Mouse (Mus musculus) CH12.LX (cell line): ENCODE measurements around the gene Vps37c. TPM values are rescaled to one million over a fixed set of nuclear protein-coding genes. Genes with fewer than 3 reads are reported as not detected.

Experiments used
- DNase-seq: peaks from one replicate; pipeline ENCODE4 v3.0.0-alpha.2; 2013; ENCODE audit errors: extremely low read depth
- H3K27ac ChIP-seq: 2 replicates; pipeline ENCODE4 v1.5.1; 2012; ENCODE audit warnings: low read depth, mild to moderate bottlenecking, control low read depth, moderate library complexity; ENCODE audit not compliant: insufficient read depth
- H3K27me3 ChIP-seq: replicated peaks from 2 replicates; pipeline ENCODE3; 2012; ENCODE audit warnings: inconsistent platforms
- H3K36me3 ChIP-seq, 2 experiments: replicated peaks in 1 of 2; 2 replicates each; pipeline versions ENCODE3 to v1.6.1; 2012; ENCODE audit warnings: inconsistent platforms in 1 of 2, low read length in 1 of 2, mild to moderate bottlenecking in 1 of 2, mixed read lengths in 1 of 2, moderate library complexity in 1 of 2; ENCODE audit not compliant: control insufficient read depth in 1 of 2, insufficient read depth in 1 of 2
- H3K4me1 ChIP-seq, 2 experiments: 2 replicates each; pipeline ENCODE4 v1.6.1; 2012; ENCODE audit warnings: inconsistent platforms in 1 of 2, moderate library complexity in 1 of 2; ENCODE audit not compliant: insufficient read depth in 2 of 2, control insufficient read depth in 1 of 2
- H3K4me2 ChIP-seq: 2 replicates; pipeline ENCODE4 v1.6.1; 2012; ENCODE audit warnings: low read depth, mild to moderate bottlenecking, control low read depth; ENCODE audit not compliant: poor library complexity, insufficient read depth, severe bottlenecking
- H3K4me3 ChIP-seq, 3 experiments: fragments of 150-350 bp in 1 of 3; sonication (generic) in 1 of 3; replicated peaks in 1 of 3; 2 replicates each; pipeline versions ENCODE3 to v1.5.1; 2011 to 2012; ENCODE audit warnings: low read depth in 2 of 3, low read length in 2 of 3, mild to moderate bottlenecking in 2 of 3, moderate library complexity in 2 of 3, control low read depth in 1 of 3, improper control_type of control experiment in 1 of 3, inconsistent platforms in 1 of 3, mixed read lengths in 1 of 3; ENCODE audit not compliant: poor library complexity in 1 of 3
- H3K79me2 ChIP-seq: replicated peaks from 2 replicates; pipeline ENCODE4 v1.6.1; 2012; ENCODE audit warnings: mild to moderate bottlenecking, moderate library complexity; ENCODE audit not compliant: control insufficient read depth, poor library complexity, insufficient read depth, severe bottlenecking; ENCODE audit errors: extremely low read depth
- H3K9ac ChIP-seq: 2 replicates; pipeline ENCODE4 v1.6.1; 2012; ENCODE audit warnings: low read depth, mild to moderate bottlenecking, control low read depth, moderate library complexity; ENCODE audit not compliant: insufficient read depth
- H3K9me3 ChIP-seq: replicated peaks from 2 replicates; pipeline ENCODE3; 2012; ENCODE audit warnings: low read length, inconsistent platforms, mixed read lengths
- CHD2 ChIP-seq: IDR thresholded peaks from 2 replicates; pipeline ENCODE4 v1.6.1; 2011; ENCODE audit warnings: low read length, improper control_type of control experiment
- CTCF ChIP-seq, 2 experiments: IDR thresholded peaks in 1 of 2; conservative IDR thresholded peaks in 1 of 2; 2 replicates each; pipeline ENCODE4 v1.5.1; 2011 to 2012; ENCODE audit warnings: low read depth in 2 of 2, low read length in 2 of 2, improper control_type of control experiment in 1 of 2, inconsistent platforms in 1 of 2, mild to moderate bottlenecking in 1 of 2, moderate library complexity in 1 of 2
- ELF1 ChIP-seq: IDR thresholded peaks from 2 replicates; pipeline ENCODE4 v1.6.1; 2014; ENCODE audit warnings: low read depth, mild to moderate bottlenecking, inconsistent platforms, low read length, improper control_type of control experiment
- EP300 ChIP-seq: IDR thresholded peaks from 2 replicates; pipeline ENCODE4 v1.6.1; 2011; ENCODE audit warnings: low read length, improper control_type of control experiment
- ETS1 ChIP-seq: conservative IDR thresholded peaks from 2 replicates; pipeline ENCODE4 v1.6.1; 2012; ENCODE audit warnings: low read depth, mild to moderate bottlenecking, inconsistent platforms, low read length, improper control_type of control experiment, moderate library complexity
- GABPA ChIP-seq: IDR thresholded peaks from 2 replicates; pipeline ENCODE4 v1.6.1; 2012; ENCODE audit warnings: low read depth, low read length, improper control_type of control experiment, inconsistent platforms; ENCODE audit not compliant: insufficient replicate concordance
- JUND ChIP-seq: conservative IDR thresholded peaks from 2 replicates; pipeline ENCODE4 v1.6.1; 2011; ENCODE audit warnings: low read depth, low read length, improper control_type of control experiment
- KAT2A ChIP-seq: IDR thresholded peaks from 2 replicates; pipeline ENCODE4 v1.6.1; 2012; ENCODE audit warnings: low read length, improper control_type of control experiment, inconsistent platforms; ENCODE audit not compliant: insufficient replicate concordance
- MAZ ChIP-seq: IDR thresholded peaks from 2 replicates; pipeline ENCODE4 v1.6.1; 2012; ENCODE audit warnings: low read depth, mild to moderate bottlenecking, inconsistent platforms, low read length, improper control_type of control experiment, moderate library complexity
- MXI1 ChIP-seq: IDR thresholded peaks from 2 replicates; pipeline ENCODE4 v1.6.1; 2011; ENCODE audit warnings: mild to moderate bottlenecking, low read depth, low read length, improper control_type of control experiment
- PAX5 ChIP-seq: IDR thresholded peaks from 2 replicates; pipeline ENCODE4 v1.6.1; 2012; ENCODE audit warnings: low read length, inconsistent platforms, mixed read lengths
- RAD21 ChIP-seq: IDR thresholded peaks from 2 replicates; pipeline ENCODE4 v1.6.1; 2011; ENCODE audit warnings: low read depth, mild to moderate bottlenecking, low read length, improper control_type of control experiment, moderate library complexity
- RCOR1 ChIP-seq: conservative IDR thresholded peaks from 2 replicates; pipeline ENCODE4 v1.6.1; 2012; ENCODE audit warnings: low read depth, mild to moderate bottlenecking, inconsistent platforms, low read length, improper control_type of control experiment
- SMC3 ChIP-seq: IDR thresholded peaks from 2 replicates; pipeline ENCODE4 v1.6.1; 2011; ENCODE audit warnings: low read depth, low read length, improper control_type of control experiment
- TCF12 ChIP-seq: IDR thresholded peaks from 2 replicates; pipeline ENCODE4 v1.6.1; 2014; ENCODE audit warnings: low read depth, mild to moderate bottlenecking, inconsistent platforms, low read length, improper control_type of control experiment
- USF1 ChIP-seq: IDR thresholded peaks from 2 replicates; pipeline ENCODE4 v1.6.1; 2014; ENCODE audit warnings: low read depth, mild to moderate bottlenecking, inconsistent platforms, low read length, improper control_type of control experiment
- ZC3H11A ChIP-seq: IDR thresholded peaks from 2 replicates; pipeline ENCODE4 v1.6.1; 2012; ENCODE audit warnings: low read depth, mild to moderate bottlenecking, inconsistent platforms, low read length, improper control_type of control experiment
- ZKSCAN1 ChIP-seq: IDR thresholded peaks from 2 replicates; pipeline ENCODE4 v1.6.1; 2012; ENCODE audit warnings: low read depth, inconsistent platforms, low read length, improper control_type of control experiment, borderline replicate concordance
- dilution Hi-C: fragments of 300-500 bp; cut with MboI; formaldehyde crosslinking; loops from 2 replicates; pipeline ENCODE4 v1.14.3; 2020; ENCODE audit warnings: low sequenced_read_pairs; ENCODE audit not compliant: extremely low pct_unique_long_range_greater_than_20kb, extremely low pct_ligation_motif_present
- in situ Hi-C: fragments of 300-500 bp; cut with MboI; formaldehyde crosslinking; loops from 3 replicates; pipeline ENCODE4 v1.14.3; 2019; ENCODE audit warnings: low sequenced_read_pairs, low pct_ligation_motif_present, low pct_unique_long_range_greater_than_20kb, mixed read lengths
- polyA plus RNA-seq: library from polyadenylated mRNA; unstranded; fragments of >175 nt; gene quantifications from 2 replicates; pipeline ENCODE4 v1.2.1, GENCODE M21; 2012; ENCODE audit warnings: low read depth; ENCODE audit not compliant: insufficient read length
- total RNA-seq, 2 experiments: library from RNA; depleted of rRNA; stranded (reverse); fragments of 300-350 nt in 1 of 2; fragments of >200 nt in 1 of 2; gene quantifications; 2 replicates each; pipeline ENCODE4 v1.2.3; 2012 to 2014

Vps37c gene
- total and polyA plus RNA-seq, 3 experiments: 6.2 to 13.0 (median 9.5) TPM

DNA sequence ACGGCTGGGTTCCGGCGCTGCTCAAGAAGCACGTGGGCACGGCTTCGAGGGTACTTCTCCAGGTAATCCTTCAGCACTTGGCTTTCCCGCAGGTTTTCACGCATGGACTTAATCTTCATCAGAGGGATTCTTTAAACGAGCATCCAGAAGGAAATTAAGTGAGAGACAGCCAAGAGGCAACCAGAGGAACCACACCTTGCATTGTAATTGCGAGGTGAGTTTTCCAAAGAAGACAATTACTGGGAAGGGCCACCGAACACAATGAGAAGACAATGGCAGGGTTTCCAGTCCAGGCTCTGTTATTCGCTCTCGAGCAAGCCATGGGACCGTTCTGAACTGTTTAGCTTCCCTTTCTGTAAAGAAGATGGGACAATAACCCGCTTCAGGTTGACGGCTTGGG, 11.9 kb upstream of the Vps37c start:
- in situ Hi-C loops (loop anchor here (10.0 kb wide), 1 partner anchor 288 kb away; no protein-coding TSS in a partner anchor), dilution Hi-C loops (no loop called here)
- H3K27me3 ChIP-seq: no peaks in the 10 kb centered on the region
- H3K4me1 ChIP-seq: peaks cover 0 to 5% of the 10 kb centered on the region in 2 experiments; a peak in 3 of 4 replicates
- TF ChIP-seq KAT2A: no peak
- no peak for TF ChIP-seq CHD2
- TF ChIP-seq MXI1: no peak
- no peak for TF ChIP-seq USF1
- TF ChIP-seq ELF1: no peak
- TF ChIP-seq MAZ: no peak
- TF ChIP-seq ETS1: no peak
- no peak for TF ChIP-seq CTCF (conservative IDR thresholded peaks at IDR 0.05 in 1 of 2, IDR thresholded peaks at IDR 0.05 in 1 of 2; ENCODE audit: low read depth in 2 of 2, low read length in 2 of 2)
- no peak for TF ChIP-seq ZKSCAN1
- DNase-seq: no peak
- no peaks in the 10 kb centered on the region for H3K79me2 ChIP-seq
- H3K4me3 ChIP-seq: no peak overlapping the region
- no peaks in the 10 kb centered on the region for H3K9me3 ChIP-seq
- H3K9ac ChIP-seq: no peak overlapping the region
- no peak overlapping the region for H3K27ac ChIP-seq
- H3K4me2 ChIP-seq: no peak overlapping the region
- no peaks in the 10 kb centered on the region for H3K36me3 ChIP-seq

DNA sequence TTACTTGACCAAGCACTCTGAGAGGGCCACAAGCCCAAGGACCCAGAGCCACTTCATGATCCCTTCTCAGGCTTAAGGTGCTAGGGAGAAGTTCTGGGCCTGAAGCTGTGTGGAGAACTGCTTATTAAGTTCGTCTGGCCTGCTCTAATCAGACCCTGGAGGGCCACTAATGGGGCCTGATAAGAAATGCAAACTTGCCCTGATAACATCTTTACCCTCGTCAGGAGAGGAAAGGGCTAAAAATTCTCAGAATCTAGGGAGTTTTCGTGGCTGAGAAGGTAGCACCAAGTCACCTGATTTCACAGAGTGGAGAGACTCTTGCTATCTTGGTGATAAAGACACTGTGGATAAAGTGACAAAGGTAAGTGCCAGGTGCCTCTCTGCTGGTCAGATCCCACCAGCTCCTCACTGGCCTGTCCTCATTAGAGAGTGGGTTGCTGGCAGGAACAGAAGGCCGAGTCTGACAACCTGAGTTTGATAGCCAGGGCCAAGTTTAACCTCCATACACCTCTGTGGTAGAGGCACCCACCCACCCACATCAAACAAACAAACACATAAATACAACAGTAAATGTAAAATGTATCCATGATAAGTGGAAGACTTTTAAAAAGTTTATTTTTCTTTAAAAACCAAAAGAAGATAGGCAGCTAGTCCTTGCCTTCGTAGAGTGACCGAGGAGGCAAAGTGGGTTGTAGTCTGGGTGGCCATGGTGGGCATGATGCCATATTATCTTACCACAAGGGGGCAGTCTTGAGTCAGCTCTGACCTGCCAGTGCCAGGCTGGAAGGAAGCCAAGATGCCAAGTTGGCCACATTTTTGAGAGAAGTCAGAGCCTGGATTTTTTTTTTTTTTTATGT, 10.4 kb upstream of the Vps37c start, which contains the start of gene Pga5:
Gene Pga5 (minus strand): TSS at position 157 of the 857 bp plus-strand sequence.
- no peak for TF ChIP-seq EP300
- TF ChIP-seq ZC3H11A: peak; percentile 63; the same call in 1 of the 2 replicates
- TF ChIP-seq TCF12: no peak
- no peak for TF ChIP-seq CHD2
- TF ChIP-seq GABPA: no peak
- TF ChIP-seq SMC3: peak; percentile 94
- TF ChIP-seq JUND: 0 out of 2 replicates have a peak, but pooled peaks have one; percentile 7
- peak; percentile 81 to 92 for TF ChIP-seq CTCF (conservative IDR thresholded peaks at IDR 0.05 in 1 of 2, IDR thresholded peaks at IDR 0.05 in 1 of 2; ENCODE audit: low read depth in 2 of 2, low read length in 2 of 2)
- no peak for TF ChIP-seq RCOR1
- no peak for TF ChIP-seq MXI1
- peak; percentile 86 for TF ChIP-seq RAD21
- no peak for TF ChIP-seq PAX5
- no peak for TF ChIP-seq KAT2A
- Histone ChIP-seq H3K27ac (no peak within 1 kb of the TSS), H3K36me3 (no peaks in the 10 kb centered on the region), H3K79me2 (no peaks in the 10 kb centered on the region), H3K4me3 (no peak within 1 kb of the TSS), H3K9ac (no peak within 1 kb of the TSS), H3K4me1 (peaks cover 0 to 3% of the 10 kb centered on the region in 2 experiments; a peak in 2 of 4 replicates), H3K4me2 (no peak within 1 kb of the TSS), H3K27me3 (no peaks in the 10 kb centered on the region), H3K9me3 (no peaks in the 10 kb centered on the region)
- DNase-seq: peak; percentile 71
- dilution Hi-C loops (no loop called here), in situ Hi-C loops (loop anchor here (10.0 kb wide), 1 partner anchor 287 kb away; no protein-coding TSS in a partner anchor)
